Mouse (Mus musculus): ENCODE data around the gene Gm10273.

Gm10273 gene

DNA sequence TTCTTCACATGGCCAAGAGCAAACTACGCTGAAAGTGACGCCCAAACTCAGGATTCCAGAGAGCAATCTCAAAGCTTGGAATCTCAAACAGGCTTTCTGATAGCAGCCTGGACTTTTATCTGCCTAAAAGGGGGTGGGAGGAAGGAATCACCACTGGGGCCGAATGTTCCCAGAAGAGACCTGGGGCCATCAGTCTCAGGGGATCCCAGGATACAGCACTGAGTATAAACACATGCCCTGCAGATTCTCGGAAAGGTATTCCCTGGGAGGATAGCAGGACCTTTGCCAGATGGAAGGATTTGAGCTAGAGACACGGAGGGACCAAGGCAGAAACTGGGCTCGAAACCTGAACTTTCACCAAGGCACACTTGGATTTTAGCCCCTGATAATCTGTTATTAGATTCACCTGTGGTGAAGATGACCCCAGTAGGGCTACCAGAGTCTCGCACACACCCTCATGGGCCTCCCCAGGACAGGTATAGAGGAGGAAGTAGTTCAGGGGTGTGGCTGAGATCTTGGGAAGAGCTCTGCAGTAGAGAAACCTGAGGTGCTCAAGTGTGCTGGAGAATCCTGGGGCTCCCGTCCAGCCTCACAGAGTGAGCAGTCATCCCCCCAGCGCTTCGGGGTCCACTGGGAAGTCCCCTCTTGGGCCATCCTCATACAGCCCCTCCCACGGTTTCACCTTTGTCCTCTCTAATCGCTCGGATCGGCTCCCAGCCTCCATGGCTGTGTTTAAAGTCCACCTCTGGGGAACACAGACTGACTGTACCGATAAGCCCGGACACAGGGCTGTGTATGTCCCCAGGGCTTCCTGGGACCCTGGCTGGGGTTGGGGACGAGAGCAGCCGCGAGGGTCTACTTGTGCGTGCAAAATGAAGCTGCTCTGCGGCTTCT lies 7.7 kb downstream of the Gm10273 start, which contains the start of gene Pla2g12b:
Gene Pla2g12b (plus strand): TSS at position 762 of the 894 bp plus-strand sequence.
- DNase-seq (ENCODE audit: low spot score): no peak

- DNase-seq (ENCODE audit: low spot score): no peak
Observed at GRCm38 (mm10) chr10:59403793-59404149, 8.3 kb downstream of the Gm10273 start.

DNA sequence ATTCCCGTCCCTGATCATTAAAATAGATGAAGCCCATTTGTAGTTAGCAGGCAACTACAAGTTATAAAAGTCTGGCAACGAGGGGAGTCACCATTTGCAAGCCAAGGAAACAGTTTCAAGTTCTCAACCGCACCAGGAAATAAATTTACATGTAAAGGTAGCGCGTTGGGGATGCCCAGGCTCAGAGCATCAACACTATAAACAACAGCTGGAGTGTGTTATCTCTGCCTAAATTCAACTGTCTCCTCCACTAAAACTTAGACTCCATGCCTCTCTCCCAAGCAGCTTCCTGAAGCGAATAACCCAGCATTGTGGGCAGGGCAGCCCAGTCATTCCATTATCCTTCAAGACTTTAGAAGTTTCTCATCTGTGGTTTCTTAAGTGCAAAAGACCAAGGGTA lies 13.1 kb downstream of the Gm10273 start:
- no peak for DNase-seq (ENCODE audit: low spot score)

DNA sequence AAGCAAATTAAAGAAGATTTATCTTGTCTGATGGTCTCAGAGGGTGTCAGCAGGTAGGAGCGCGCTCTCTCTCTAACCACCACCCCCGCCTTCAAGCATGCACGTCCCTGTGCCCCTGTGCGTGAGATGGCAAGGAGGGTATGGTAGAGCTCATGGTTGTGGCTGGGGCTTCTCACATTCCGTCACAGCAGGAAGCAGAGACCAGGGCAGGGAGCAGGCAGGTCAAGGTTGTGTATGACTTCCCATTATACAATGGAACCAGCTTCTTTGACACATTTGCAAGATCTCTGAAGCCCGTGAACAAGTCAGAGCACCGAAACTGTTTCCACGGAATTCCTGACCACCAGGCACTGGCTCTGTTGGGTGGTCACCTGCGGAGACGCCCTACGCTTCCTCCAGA lies 14.8 kb downstream of the Gm10273 start:
- DNase-seq (ENCODE audit: low spot score): no peak

- DNase-seq (ENCODE audit: low spot score): no peak
Observed at GRCm38 (mm10) chr10:59413711-59414110, 18.3 kb downstream of the Gm10273 start.

DNA sequence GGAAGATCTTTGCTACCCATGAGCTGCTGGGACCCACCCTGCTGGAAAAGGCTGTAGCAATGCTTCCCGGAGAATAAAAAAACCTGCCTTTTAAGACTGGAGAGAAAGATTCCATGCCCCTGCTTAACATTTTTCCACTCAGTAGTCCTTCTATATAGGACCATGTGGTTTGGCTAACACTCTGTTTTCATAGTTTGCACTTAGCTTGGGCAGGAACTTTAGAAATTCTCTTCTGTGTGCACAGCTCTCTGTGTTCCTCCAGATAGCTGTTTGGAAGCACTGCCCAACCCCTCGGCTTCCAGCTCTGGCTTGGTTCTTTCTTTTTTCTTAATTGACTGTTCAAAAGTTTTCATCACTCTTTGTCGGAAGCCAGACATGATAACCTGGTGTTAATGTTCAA lies 21.2 kb downstream of the Gm10273 start:
- no peak for DNase-seq (ENCODE audit: low spot score)

GRCm38 (mm10) chr10:59419516-59419915 lies 24.1 kb downstream of the Gm10273 start:
- DNase-seq (ENCODE audit: low spot score): no peak

DNA sequence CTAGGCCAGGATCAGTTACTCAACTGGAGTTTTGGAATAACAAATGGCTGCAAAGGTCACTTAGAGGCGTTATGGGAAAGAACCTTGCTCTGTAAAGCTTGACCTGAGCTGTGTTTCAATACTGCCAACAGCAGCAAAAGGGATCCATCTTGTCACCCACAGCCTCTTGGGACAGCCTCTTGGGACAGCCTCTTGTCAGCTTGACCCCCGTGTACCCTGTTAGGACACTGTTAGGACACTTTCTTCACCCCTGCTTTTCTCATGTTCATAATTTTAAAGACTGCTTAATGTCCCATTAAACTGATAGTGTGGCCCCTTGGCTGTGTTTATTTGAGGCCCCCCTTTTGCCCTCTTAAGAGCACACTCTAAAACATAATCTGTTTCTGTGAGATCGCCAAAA lies 29.0 kb downstream of the Gm10273 start:
- no peak for DNase-seq (ENCODE audit: low spot score)

GRCm38 (mm10) chr10:59425369-59425768 lies 29.9 kb downstream of the Gm10273 start:
- no peak for DNase-seq (ENCODE audit: low spot score)

- DNase-seq (ENCODE audit: low spot score): no peak
Observed at GRCm38 (mm10) chr10:59426371-59426770, 30.9 kb downstream of the Gm10273 start.

GRCm38 (mm10) chr10:59429448-59430135 lies 34.2 kb downstream of the Gm10273 start:
- no peak for DNase-seq (ENCODE audit: low spot score)

GRCm38 (mm10) chr10:59430701-59431218 lies 35.3 kb downstream of the Gm10273 start:
- DNase-seq (ENCODE audit: low spot score): no peak

GRCm38 (mm10) chr10:59435746-59436145 lies 40.3 kb downstream of the Gm10273 start:
- no peak for DNase-seq (ENCODE audit: low spot score)

DNA sequence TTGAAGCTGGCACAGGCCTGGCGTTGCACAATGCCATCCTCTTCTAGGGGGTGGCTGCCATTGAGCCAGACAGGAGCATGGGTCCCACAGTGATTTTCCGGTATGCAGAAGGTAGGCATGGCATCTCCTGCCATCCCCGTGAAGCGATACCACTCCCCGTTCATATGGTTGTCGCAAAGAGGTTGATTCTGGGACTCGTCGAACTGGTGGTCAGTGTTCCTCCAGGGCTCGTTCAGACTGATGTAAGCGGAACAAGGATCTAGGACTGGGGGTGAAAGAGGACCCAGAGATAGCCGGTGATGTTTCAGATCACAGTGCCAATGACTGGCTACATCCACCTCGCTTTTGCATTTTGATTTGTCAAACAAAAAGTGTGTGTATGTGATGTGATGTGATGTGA lies 43.2 kb downstream of the Gm10273 start:
- no peak for DNase-seq (ENCODE audit: low spot score)

GRCm38 (mm10) chr10:59439508-59439931 lies 44.1 kb downstream of the Gm10273 start:
- no peak for DNase-seq (ENCODE audit: low spot score)

- no peak for DNase-seq (ENCODE audit: low spot score)
Observed at GRCm38 (mm10) chr10:59440177-59440576, 44.7 kb downstream of the Gm10273 start.

DNA sequence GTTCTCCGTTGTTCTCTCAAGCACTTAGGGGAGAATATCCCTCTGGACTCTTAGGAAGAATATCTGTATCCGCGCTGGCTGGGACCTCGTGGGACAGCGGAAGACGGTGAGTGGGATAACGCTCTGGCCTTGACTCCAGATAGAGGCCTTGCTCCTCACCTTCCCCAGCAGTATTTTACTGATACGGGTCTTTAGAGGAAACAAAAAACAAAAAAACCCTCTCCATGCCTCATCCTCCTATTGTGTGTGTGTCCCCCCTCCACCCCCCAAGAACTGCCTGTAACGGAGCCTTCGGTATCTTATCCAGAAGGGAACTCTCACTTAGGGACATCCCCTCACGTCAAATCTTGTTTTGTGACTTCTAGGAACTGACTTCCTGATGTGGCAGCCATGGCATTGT lies 46.3 kb downstream of the Gm10273 start, which contains the start of gene Oit3:
Gene Oit3 (minus strand): TSS at position 44 of the 400 bp plus-strand sequence.
- no peak for DNase-seq (ENCODE audit: low spot score)

- DNase-seq (ENCODE audit: low spot score): no peak
Observed at GRCm38 (mm10) chr10:59443212-59443611, 47.8 kb downstream of the Gm10273 start.

GRCm38 (mm10) chr10:59444106-59444505 lies 48.7 kb downstream of the Gm10273 start:
- no peak for DNase-seq (ENCODE audit: low spot score)

- no peak for DNase-seq (ENCODE audit: low spot score)
Observed at GRCm38 (mm10) chr10:59444635-59445034, 49.2 kb downstream of the Gm10273 start.
